Mouse (Mus musculus) spleen, postnatal 10 days (tissue): ENCODE measurements around the gene Mrap.
A peak's percentile ranks its signal among the peaks of the same experiment; 100 is the strongest.

Experiments
- DNase-seq, 2 experiments: peaks; one replicate each; pipeline ENCODE4 v3.0.0; 2021 to 2022; ENCODE audit warnings: low spot score in 2 of 2

Mrap gene

DNA sequence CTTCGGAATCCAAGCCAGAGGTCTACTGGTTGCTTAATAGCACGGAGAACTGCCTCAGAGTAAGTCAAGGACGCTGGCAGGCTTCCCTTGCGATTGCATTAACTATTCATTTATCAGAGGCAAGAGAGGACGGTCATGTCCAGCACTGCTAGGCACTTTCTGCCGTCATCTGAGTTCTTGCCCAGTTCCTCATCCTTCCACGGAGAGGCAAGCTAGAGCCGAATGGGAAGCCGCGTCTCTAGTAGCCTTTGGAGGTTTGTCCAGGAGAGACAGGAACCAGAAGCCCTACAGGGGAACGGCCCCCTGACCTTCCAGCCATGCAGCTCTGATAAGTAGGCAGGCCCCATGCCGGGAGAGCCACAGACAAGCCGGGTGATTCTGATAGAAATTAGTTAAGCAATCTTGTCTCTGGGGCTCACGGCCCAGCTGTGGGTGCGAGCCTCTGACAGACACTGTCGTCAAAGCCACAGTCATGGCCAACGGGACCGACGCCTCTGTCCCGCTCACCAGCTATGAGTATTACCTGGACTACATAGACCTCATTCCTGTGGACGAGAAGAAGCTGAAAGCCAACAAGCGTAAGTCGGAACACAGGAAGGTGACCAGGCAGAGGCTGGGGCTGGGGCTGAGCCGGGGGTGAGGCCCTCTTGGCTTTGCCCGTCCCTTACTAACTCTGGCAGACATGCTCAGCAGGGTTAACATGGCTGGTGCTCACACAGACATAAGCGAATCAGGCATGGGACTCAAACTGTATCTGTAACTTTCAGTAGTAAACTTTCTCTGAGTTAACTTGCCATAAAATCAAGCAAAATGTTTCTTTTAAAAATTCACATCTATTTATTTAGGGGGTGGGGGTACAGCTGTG, at the start of gene Mrap:
TSS of gene Mrap (plus strand) at position 116 of the 865 bp plus-strand sequence.
- DNase-seq: no peak

DNA sequence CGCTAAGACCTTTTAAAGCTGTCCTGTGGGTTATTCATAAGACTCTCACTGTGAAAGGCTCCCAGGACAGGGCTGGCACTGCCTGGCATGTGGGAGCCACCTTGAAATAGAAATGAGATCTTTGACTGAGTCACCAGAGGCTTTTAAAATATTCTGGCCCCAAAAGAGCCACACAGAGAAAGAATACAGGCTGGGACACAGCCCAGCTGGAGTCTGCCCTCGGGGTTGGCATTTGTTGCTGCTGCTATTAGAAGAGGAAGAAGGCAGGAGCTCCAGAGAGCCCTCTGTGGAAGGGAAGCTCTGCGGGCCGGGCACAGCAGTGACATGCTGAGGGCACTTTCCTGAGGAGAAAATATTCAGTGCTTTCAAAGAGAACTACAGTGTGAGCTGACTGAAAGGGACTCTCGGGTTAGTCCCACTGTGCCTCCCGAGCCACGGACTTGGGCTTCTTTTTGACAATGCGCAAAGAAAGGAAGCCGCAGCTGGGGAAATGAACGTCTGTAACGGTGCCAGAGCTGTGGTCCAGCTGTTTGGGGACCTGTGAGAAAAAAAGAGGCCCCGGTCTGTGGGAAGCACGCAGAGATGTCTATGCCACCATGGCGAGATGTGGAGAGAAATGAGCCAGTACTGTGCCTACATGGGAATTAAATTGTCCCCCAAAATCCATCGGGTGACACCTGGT, 45.2 kb upstream of the Mrap start:
- DNase-seq: no peak

DNA sequence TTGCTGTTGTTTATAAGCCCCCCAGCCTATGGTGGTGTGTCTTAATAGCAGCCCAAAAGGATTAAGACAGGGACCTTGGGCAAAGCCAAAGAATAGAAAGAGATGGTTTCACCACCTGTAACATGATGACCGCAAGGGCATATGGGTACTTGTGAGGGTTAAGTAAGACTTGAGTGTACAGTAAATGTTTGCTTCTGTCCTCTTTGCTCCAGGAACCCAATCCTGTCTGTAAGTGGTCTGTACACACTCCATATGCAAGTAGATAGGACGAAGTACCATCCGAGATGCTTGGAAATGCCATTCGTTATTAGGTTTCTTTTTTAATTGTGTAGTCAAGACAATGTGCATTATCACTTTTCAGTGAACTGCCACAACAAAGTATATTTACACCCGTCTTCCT, 44.4 kb upstream of the Mrap start:
- no peak for DNase-seq

DNA sequence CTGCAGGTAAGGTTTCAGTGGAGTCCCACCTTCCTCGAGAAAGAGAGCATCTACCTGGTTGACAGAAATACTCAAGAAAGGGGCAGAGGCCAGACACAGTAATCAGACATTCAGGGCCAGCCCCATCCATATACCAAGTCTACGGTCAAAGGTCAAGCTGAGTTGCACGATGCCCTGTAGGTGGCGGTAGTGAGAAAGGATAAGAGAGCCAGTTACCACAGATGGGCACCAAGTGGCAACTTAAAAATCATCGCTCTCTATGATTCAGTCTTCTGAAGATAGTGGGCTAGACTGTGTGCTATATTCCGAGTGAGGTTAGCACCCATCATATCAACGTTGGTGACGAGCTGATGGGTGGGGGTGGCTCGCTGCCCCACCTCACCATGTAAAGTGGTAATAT, 43.3 kb upstream of the Mrap start:
- DNase-seq: peak; percentile 45 to 83

DNA sequence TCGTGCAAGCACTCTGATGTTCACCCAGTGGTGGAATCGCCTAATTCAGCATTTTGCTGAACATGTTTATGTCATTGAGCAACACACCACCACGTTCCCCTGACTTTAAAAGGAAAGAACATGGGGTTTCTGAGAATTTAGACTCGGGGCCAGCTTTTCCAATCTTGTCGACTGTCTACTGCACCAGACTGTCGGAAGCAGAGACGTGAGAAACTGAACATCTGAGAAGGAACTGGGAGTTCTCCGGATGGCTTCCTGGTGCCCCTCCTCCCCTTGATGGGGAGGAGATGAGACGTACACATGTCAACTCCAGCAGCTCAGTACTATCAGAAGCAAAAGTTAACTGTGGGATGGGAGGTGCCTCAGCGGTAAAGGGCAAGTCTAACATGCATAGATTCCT, 42.9 kb upstream of the Mrap start:
- no peak for DNase-seq

DNA sequence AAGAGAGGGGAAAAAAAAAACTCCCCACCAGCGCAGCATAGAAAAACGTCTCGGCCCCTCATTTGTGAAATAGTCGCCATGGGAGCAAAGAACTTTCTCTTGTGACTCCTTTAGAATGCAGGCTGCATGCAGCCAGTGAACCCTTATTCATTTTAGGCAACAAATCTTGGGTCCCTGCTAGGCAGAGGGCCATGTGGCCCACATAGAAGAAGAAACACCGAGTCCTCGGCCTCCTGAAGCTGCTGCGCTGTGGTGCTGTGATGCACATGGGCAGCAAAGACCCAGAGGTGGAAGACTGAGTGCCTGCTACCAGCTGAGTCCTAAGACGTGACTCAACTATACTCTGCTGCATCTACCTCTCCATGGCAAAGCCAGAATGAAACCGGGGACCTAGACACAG, 41.7 kb upstream of the Mrap start:
- DNase-seq: no peak

DNA sequence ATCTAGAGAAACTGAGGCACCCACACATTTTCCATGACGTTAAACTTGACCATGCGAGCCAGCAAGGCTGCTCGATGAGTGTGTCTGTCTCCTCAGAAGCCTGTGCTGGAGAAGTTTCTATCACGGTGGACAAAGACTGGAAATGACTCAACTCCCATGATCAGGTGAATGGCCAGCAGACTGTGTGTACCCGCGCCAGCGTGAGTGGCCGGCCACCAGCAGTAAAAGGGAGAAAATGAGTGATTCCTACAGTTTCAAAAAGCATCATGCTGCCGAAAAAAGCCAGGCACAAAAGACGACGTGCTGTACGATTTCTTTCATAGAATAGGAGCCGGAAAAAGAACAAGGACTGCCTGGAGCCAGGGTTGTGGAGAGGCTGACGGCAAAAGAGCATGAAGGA, 38.6 kb upstream of the Mrap start:
- no peak for DNase-seq

DNA sequence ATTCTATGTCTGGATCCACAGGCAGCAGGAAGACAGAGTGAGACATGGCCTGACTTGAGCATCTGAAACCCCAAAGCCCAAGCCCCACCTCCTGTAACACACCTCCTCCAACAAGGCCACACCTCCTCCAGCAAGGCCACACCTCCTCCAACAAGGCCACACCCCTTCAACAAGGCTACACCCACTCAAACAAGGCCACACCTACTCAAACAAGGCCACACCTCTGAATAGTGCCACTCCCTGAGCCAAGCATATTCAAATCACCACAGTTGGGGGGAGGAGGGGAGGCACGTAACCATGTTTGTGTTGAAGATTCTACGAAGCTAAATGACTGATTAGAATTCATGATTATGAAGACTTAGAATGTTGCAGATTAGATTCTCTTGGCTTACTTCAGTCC, 36.5 kb upstream of the Mrap start:
- no peak for DNase-seq

DNA sequence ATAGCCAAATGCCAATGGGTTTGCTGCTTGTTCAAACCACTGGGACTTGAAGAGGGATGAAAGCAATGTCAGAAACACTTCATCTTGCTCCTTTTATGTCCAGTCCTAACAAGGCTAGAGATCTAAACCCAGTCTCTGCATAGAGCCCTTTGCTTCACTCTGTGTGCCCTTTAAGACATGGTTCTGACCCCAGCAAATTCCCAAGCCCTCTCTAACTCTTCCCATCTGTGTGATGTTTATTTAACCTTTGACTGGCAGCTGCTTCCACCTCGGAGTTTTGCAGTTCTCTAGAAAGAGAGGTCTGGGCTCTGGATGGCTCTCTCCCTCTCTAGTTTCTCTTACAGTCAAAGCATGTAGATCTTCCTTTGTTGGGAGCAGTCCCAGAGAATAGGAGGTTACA, 34.4 kb upstream of the Mrap start:
- DNase-seq: no peak

DNA sequence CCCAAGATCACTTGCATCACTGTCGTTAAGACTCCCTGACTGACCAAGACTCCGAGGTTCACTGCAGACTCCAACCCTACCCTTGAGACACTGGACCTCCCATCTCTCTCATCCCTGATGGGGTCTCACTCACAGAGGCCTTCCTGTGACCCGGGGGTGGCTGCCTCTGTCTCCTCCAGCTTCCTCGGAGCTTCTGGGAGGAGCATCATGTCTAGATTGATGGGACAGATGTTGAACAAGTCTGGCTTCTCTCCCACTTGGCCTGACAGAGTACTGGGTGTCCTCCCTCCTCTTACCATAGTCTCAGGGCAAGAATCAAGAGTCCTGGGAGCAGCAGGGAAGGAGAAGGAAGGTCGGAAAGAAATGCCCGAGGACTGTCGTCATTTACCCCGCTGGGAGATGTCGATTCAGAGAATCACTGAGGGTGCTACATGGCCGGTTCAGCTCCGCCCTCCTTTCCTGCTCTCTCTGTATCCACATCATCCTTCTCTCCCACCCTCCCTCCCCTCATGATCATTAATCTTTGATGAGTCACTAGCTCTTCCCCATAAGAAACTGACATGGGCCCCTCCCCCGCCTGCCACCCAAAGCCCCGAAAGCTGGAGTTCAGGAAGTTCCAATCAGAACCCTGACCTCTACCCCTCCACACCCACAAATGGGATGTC, 33.7 kb upstream of the Mrap start:
- DNase-seq: no peak

DNA sequence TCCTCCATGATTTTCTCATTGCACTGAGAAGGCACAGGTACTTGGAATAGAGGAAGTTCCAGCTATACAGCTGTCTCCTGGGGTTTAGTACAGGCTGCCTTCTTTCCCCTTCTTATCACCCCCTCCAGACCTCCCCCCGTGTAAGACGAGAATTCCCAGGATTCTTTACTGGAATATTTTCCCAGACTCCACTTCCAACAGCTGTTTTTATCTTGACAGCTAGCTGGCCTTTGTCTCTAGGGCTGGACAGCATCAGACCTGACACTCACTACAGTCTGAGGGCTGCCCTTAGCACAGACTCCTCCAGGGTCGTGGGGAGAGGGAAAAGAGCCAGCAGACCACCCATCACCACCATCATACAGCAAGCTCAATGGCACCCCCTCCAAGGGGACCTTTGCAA, 31.7 kb upstream of the Mrap start:
- DNase-seq: no peak

DNA sequence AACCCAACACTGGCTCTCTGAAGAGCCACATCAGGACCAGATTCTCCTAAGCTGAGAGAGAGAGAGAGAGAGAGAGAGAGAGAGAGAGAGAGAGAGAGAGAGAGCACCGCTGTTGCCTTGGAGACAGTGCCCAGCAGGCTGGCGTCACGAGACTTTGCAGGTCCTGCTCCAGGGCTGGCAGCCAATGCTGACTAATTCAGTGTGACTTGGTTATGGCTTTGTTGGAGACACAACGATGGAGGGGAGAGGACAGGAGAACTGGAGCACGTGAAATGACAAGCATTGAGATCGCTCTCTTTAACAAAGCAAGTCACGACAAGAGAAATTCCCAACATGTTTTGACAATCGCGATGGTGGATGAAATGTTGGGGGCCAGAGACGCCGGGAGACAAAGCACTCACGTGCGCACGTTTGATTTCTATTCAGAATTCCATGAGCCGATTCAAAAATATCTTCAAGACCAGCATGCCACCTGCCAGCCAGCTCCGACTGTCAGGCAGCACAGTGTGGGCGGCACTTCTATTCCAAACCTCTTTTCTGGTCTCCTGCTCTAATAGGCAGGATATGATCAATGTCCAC, 28.2 kb upstream of the Mrap start:
- DNase-seq: no peak

DNA sequence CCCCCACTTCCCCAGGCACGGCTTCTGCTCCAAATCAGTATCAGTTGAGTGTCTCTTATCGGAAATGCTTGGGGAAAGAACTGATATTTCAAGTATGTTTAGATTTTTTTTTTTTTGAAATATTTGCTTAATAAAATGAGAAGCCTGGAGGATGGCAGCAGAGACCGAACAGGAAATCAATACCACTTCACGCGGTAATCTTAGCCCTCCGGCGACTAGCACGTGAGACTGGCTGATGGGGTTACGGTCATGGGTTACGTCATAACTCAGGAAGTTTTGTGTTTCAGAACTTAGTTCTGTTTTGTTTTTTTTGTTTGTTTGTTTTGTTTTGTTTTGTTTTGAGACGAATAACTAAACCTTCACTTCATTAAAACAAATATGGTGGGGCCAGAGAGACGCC, 27.7 kb upstream of the Mrap start:
- DNase-seq: no peak

DNA sequence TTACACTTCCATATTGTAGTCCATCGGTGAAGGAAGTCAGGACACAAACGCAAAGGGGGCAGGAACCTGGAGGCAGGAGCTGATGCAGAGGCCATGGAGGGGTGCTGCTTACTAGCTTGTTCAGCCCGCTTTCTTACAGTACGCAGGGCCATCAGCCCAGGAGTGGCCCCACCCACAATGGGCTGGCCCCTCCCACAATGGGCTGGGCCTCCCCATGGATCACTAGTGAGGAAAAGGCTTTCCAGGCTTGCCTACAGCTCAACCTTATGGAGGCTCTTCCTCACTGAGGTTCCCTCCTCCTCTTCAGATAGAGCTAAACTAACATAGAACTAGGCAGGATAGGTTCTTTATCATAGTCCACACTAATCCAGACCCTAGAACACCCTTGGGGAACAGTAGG, 14.0 kb upstream of the Mrap start:
- no peak for DNase-seq

DNA sequence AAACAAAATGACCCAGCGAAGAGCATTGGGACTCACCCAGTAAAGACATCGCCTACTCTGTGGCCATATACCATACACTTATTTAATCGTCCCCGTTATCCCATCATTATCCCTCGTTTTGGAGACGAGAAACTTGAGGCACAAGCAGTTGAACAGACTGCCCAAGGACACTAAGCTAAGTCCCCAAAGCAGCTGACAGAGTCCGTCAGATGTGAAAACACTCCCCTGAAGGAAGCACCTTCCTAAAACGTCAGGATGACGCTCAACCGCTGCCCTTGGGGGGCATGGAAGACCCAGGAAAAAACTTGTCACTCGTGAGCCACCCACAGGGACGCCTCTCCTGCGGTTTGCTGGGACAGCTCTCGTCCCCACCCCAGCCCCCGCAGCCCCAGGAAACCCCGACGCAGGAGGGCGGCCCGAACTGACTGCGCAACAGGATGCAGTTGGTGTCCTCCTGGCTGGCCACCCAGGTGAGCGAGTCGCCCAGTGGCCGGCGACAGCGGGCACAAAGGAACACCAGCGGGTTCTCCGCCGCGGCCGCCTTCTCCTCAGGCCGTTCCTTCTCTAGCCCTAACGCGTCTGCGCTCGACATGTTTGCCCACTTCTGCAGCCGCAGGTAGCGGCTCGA, 11.3 kb upstream of the Mrap start:
- DNase-seq: no peak

DNA sequence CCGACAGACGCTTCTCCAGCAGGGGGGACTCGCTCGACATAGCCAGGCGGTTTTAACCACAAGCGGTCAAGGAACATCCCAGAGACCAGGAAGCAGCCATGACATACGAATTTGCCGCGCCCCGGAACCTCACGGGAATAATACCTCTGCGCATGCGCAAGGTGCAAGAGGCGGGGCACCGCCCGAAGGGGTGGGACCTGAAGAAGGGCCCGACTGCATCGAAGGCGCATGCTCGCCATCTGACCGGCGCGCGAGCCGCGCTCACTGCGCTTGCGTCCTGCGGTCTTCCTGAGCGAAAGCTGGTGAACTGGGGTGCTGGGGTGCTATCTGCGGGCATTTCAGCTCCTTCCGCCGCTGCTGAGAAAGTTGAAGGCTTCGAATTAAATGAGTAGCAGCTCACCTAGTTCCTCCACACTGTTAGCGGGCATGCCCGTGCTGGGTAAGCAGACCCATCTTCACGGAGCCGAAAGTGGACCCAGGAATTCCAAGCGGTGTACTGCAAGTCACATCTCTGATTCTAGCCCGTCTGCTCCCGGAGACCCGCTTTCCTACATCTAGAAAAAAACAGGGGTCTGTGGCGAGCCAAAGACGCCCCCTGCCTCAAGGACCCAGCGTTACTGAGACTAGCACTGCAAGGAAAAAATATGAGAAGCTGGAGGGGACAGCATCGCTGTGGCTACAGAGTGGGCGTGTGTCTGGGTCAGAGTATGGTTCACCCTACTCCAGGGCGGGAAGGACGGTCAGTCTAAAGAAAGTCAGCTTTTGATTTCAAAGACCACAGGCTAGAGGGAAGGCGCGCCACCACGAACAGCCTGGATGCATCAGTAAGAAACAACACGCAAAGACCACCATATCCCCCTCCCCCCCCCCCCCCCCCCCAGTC, 10.5 kb upstream of the Mrap start, which contains the start of gene Mis18a:
TSS of gene Mis18a (minus strand) at position 172 of the 883 bp plus-strand sequence.
- DNase-seq: peak; percentile 93 to 96

DNA sequence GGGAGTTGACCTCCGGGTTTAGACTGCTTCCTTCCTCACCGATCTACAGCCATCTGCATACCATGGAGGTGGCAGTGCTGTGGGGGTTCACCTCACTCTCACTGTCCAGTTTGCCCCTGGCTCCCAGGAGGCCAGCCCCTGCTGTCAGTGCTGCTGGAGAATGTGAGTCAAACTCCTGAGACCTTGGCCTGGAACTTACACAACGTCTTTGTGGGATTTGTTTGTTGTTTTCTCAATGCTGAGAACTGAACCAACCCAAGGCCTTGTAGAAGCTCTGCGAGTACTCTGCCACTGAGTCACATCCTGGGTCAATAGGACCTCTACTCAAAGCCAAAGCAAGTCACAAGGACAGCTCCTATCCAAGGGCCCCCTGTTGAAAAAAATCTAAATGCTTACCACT, 2.4 kb upstream of the Mrap start:
- DNase-seq: no peak

DNA sequence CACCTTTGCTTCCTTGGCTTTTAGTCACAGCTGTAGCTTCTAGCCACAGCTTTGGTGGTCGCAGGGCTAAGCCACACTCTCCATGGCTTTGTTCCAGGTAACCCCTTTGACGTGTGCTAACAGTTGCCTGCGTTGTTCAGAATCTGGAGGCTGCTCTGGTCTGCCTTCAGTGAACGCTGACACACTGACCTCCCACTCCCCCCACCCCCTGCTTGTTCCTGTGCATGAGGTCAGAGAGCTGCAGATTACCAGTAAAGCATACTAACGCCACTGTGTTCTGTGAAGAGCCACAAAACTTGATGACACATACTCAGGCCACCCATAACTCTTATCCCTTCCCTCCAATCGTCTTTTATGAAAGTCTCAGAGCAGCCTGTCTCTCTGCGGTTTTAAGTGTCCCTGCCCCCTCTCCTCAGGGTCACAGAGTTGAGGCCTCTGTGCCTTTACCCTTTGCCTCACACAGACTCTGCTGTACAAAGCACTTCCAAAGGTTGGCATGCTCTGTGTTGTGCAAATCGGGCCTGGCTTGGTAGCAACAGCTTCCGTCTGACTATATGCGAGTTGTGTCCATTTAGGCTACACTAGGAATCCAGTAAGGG, 1.2 kb upstream of the Mrap start:
- DNase-seq: no peak

DNA sequence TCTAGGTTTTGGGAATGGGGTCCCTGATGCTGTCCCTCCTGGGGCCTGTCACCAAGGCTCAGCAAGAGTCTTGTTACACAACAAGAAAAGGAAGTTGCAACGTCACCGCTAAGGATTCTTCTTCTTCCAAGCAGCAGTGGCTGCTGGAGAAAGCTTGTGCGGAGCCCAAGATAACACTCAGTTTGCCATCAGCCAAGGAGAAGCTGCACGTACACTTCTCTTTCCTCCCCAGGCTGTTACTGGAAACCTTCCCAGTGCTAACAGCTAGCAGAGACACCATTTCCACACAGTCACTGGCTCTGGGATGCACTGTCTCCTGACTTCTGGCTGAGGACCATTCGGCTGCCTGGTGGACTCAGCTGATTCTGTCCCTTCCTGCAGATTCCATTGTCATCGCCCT, 9.1 kb downstream of the Mrap start:
- DNase-seq: no peak

DNA sequence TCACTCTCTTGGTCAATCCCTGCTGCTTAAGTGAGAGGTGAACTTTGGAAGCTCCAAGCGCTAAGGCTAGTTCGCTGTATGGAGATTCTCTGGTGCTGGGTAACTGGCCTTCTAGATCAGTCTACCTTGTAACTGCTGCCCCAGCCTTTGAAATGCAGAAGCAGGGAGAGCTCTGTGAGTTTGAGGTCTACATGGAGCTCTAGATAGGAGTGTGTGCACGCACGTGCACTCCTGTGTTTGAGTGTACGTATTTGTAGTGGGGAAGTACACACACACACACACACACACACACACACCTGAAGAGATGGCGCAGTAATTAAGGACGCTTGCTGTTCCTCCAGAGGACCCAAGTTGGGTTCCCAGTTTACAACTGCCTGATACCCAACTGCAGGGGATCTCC, 10.2 kb downstream of the Mrap start:
- DNase-seq: no peak
